Mouse (Mus musculus) mature B cell (primary cell): ENCODE data around the gene Tpk1.

Experiments
- in situ Hi-C: fragments of 300-500 bp; cut with MboI; formaldehyde crosslinking; loops from 2 replicates; pipeline ENCODE4 v1.14.3; 2019

Gene Tpk1

GRCm38 (mm10) chr6:43442191-43442590, 223.9 kb downstream of the Tpk1 start:
- in situ Hi-C loops, result no loop called here

- in situ Hi-C loops, result no loop called here
These were observed 230.0 kb downstream of the Tpk1 start for GRCm38 (mm10) chr6:43435987-43436541.

- in situ Hi-C loops, result no loop called here
These were observed 231.7 kb downstream of the Tpk1 start for GRCm38 (mm10) chr6:43434365-43434764.

- in situ Hi-C loops, result no loop called here
These were observed 241.1 kb downstream of the Tpk1 start for GRCm38 (mm10) chr6:43424978-43425377.

- in situ Hi-C loops, result no loop called here
These were observed 245.6 kb downstream of the Tpk1 start for GRCm38 (mm10) chr6:43420358-43420979.

- in situ Hi-C loops, result no loop called here
These were observed 257.1 kb downstream of the Tpk1 start for GRCm38 (mm10) chr6:43408949-43409348.

- in situ Hi-C loops, result no loop called here
These were observed 263.0 kb downstream of the Tpk1 start for GRCm38 (mm10) chr6:43403076-43403475.

GRCm38 (mm10) chr6:43402219-43402997, 263.7 kb downstream of the Tpk1 start:
- in situ Hi-C loops, result no loop called here

- in situ Hi-C loops, result no loop called here
These were observed 269.7 kb downstream of the Tpk1 start for GRCm38 (mm10) chr6:43396426-43396825.

- in situ Hi-C loops, result no loop called here
These were observed 270.5 kb downstream of the Tpk1 start for GRCm38 (mm10) chr6:43395538-43395937.

GRCm38 (mm10) chr6:43391358-43391757, 274.7 kb downstream of the Tpk1 start:
- in situ Hi-C loops, result no loop called here

- in situ Hi-C loops, result no loop called here
These were observed 278.8 kb downstream of the Tpk1 start for GRCm38 (mm10) chr6:43387273-43387672.

- in situ Hi-C loops, result no loop called here
These were observed 281.2 kb downstream of the Tpk1 start for GRCm38 (mm10) chr6:43384841-43385240.

- in situ Hi-C loops, result no loop called here
These were observed 281.8 kb downstream of the Tpk1 start for GRCm38 (mm10) chr6:43384304-43384703.

- in situ Hi-C loops, result no loop called here
These were observed 283.3 kb downstream of the Tpk1 start for GRCm38 (mm10) chr6:43382750-43383149.

- in situ Hi-C loops, result no loop called here
These were observed 283.8 kb downstream of the Tpk1 start for GRCm38 (mm10) chr6:43382284-43382683.

- in situ Hi-C loops, result no loop called here
These were observed 292.9 kb downstream of the Tpk1 start for GRCm38 (mm10) chr6:43373206-43373605.

GRCm38 (mm10) chr6:43367434-43367945, 298.6 kb downstream of the Tpk1 start:
- in situ Hi-C loops, result no loop called here

- in situ Hi-C loops, result no loop called here
These were observed 299.1 kb downstream of the Tpk1 start for GRCm38 (mm10) chr6:43366952-43367351.

GRCm38 (mm10) chr6:43363917-43364316, 302.2 kb downstream of the Tpk1 start:
- in situ Hi-C loops, result no loop called here

GRCm38 (mm10) chr6:43363291-43363820, 302.7 kb downstream of the Tpk1 start:
- in situ Hi-C loops, result no loop called here

GRCm38 (mm10) chr6:43361248-43361647, 304.8 kb downstream of the Tpk1 start:
- in situ Hi-C loops, result no loop called here

- in situ Hi-C loops, result no loop called here
These were observed 305.9 kb downstream of the Tpk1 start for GRCm38 (mm10) chr6:43360214-43360613.
